Mouse (Mus musculus) spleen, embryonic (tissue): Measurements from ENCODE around the gene Cdh16.
"Not testable (repeated sequence)": the region's sequence is repeated elsewhere in the genome, so short reads cannot be mapped to it uniquely, and the experiment has no call there.

Experiments
- CTCF ChIA-PET: fragments of 350-600 bp; sonication (Branson Sonifier 250); formaldehyde crosslinking; loops from one replicate; lab custom pipeline; 2022; lab: Charles Lee

Cdh16 gene

DNA sequence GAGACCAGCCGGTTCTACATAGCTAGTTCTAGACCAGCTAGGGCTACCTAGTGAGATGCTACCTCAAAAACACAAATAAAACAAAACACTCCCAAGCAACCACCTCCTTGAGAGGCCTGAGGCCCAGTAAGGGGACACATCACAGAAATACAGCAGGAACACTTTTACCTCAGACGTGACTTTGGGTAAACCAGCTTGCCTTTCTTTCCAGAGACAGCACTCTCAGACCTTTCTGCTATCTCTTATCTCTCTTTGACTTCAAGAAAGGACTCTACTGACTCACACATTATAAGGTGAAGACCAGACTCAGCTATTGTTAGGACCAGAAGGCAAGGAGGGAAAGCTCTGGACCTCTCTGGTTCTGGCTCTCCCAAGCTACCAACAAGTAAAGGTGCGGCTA lies 33.9 kb downstream of the Cdh16 start:
- CTCF ChIA-PET = interaction anchor here (1.3 kb wide), 1 partner anchor 21 kb away, joined by 3 read pairs; no protein-coding TSS in a partner anchor

- CTCF ChIA-PET = no interaction called here
Measured at GRCm38 (mm10) chr8:104584522-104584921, 39.7 kb downstream of the Cdh16 start.

GRCm38 (mm10) chr8:104577606-104578005 lies 46.6 kb downstream of the Cdh16 start:
- CTCF ChIA-PET = not testable (repeated sequence)

DNA sequence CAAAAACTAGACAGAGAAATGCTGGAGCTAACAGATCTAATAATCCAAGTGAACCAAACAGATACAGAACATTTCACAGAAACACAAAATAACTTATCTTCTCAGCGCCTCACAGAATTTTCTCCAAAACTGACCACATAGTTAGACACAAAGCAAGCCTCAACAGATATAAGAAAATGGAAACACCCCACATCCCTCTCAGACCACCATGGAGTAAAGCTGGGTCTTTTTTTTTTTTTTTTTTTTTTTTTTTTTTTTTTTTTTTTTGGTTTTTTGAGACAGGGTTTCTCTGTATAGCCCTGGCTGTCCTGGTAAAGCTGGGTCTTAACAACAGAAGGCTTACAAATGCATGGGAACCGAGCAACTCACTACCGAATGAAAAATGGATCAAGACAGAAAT lies 47.4 kb downstream of the Cdh16 start:
- CTCF ChIA-PET = no interaction called here

GRCm38 (mm10) chr8:104570436-104571343 lies 53.5 kb downstream of the Cdh16 start:
- CTCF ChIA-PET = no interaction called here

- CTCF ChIA-PET = interaction anchor here (0.6 to 1.2 kb wide), 2 partner anchors 20 to 36 kb away, joined by 3 to 10 read pairs; no protein-coding TSS in a partner anchor
Measured at GRCm38 (mm10) chr8:104569559-104569958, 54.6 kb downstream of the Cdh16 start.

- CTCF ChIA-PET = interaction anchor here (0.8 kb wide), 1 partner anchor 9 kb away, joined by 7 read pairs; no protein-coding TSS in a partner anchor
Measured at GRCm38 (mm10) chr8:104565457-104565798, 58.8 kb downstream of the Cdh16 start.

- CTCF ChIA-PET = interaction anchor here (0.6 to 0.8 kb wide), 4 partner anchors 9 to 1329 kb away, joined by 3 to 8 read pairs (median 6); no protein-coding TSS in a partner anchor
Measured at GRCm38 (mm10) chr8:104564633-104565456, 59.4 kb downstream of the Cdh16 start.

- CTCF ChIA-PET = no interaction called here
Measured at GRCm38 (mm10) chr8:104560731-104561130, 63.5 kb downstream of the Cdh16 start.

DNA sequence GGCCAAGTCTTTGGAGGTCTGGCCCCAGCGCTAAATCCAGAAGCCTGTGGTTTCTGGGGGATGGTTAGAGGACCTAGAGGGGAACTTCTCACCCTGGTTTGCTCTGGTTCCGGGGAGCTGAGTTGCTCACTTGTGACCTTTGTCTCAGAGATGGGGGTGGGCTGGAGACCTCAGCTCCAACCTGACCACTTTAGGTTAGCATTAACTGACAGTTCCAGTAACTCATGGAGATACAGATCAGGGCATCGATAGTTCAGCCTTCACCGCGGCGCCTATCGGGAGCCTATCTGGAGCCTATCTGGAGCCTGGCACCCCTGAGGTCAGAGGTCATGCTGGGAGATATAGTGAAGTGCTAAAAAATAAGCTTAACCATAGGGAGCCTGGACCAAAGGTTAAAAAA lies 67.0 kb downstream of the Cdh16 start:
- CTCF ChIA-PET = interaction anchor here (0.7 kb wide), 1 partner anchor 15 kb away, joined by 3 read pairs; no protein-coding TSS in a partner anchor

GRCm38 (mm10) chr8:104555191-104555590 lies 69.0 kb downstream of the Cdh16 start:
- CTCF ChIA-PET = no interaction called here
